Mouse (Mus musculus): ENCODE data around the gene Tcl1b2. TPM values are rescaled to one million over a fixed set of nuclear protein-coding genes. Genes with fewer than 3 reads are reported as not detected.

Tcl1b2 gene
- polyA plus RNA-seq (2012; rRNA removed; ENCODE audit: low replicate concordance): not detected in 2 replicates

DNA sequence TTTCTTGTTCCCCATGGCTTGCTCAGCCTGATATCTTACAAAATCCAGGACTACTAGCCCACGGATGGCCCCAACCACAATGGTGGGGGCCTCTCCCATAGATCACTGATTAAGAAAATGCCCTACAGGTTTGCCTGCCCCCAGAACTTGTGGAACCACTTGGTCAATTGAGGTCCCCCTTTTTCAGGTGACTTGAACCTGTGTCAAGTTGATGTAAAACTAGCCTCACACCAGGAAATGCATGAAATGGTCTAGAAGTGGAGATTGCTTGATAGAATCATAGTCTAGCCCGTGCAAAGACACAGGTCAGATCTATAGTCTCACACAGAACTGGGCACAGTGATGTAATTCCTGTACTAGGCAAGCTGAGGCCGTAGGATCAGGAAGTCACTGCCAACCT is at the start of gene Tcl1b2:
Gene Tcl1b2, plus strand, starts transcription at position 301 of the 400 bp plus-strand sequence.

DNA sequence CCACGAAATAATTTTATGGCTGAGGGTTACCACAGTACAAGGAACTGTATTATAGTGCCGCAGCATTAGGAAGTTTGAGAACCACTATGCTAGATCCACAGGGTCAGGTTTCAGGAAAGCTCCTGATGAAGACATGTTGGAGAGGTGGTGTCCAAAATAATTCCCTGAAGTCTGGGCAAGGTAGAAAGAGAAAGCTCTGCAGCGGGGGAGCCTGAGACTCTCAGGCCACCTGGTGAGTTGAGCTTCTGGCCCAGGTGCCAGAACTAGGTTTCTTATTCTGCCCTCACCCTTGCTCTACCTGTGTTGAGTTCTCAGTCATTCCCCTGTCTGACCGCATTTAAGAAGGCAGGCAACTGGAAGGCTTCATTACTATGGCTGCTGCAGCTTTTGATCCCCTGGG is 13.6 kb downstream of the Tcl1b2 start, which contains the start of gene Tcl1b1:
Gene Tcl1b1, plus strand, starts transcription at position 301 of the 400 bp plus-strand sequence.

DNA sequence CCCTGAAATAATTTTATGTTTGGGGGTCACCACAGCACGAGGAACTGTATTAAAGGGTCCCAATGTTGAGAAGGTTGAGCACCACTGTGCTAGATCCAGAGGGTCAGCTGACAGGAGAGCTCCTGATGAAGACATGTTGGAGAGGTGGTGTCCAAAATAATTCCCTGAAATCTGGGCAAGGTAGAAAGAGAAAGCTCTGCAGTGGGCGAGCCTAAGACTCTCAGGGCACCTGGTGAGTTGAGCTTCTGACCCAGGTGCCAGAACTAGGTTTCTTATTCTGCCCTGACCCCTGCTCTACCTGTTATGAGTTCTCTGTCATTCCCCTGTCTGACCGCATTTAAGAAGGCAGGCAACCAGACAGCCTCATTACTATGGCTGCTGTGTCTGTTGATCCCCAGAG is 30.2 kb downstream of the Tcl1b2 start, which contains the start of gene Tcl1b5:
Gene Tcl1b5, plus strand, starts transcription at position 301 of the 400 bp plus-strand sequence.

DNA sequence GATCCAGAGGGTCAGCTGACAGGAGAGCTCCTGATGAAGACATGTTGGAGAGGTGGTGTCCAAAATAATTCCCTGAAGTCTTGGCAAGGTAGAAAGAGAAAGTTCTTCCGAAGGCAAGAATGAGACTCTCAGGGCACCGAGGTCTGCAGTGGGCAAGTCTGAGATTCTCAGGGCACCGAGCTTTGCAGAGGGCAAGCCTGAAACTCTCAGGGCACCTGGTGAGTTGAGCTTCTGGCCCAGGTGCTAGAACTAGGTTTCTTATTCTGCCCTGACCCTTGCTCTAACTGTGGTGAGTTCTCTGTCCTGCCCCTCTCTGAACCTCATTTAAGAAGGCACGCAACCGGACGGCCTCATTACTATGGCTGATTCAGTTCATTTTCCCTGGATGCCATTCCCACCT is 44.9 kb downstream of the Tcl1b2 start, which contains the start of gene Tcl1b3:
Gene Tcl1b3, plus strand, starts transcription at position 301 of the 400 bp plus-strand sequence.

DNA sequence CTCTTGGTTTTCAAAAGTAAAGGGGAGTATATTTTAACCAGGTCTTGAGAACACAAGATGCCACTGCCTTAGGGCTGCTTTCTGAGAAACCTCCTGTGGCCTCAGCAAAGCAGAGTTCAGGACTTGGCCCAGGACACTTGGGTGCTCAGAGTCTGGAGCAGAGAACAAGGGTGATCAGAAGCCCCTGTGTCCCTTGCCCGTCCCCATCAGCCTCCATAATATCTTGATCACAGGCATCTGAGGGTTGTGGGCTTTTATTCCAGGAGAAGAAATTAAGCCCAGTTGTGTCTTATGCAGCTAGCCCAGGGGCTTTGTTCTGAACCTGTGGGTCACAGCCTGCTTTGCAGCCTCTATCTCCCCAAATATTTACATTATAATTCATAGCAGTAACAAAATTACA is 55.8 kb downstream of the Tcl1b2 start, which contains the start of gene Tcl1b4:
Gene Tcl1b4, plus strand, starts transcription at position 301 of the 400 bp plus-strand sequence.

Other genes with a start within 250 kb of the Tcl1b2 start
- gene Syne3, start 136.2 kb upstream of the Tcl1b2 start, polyA plus RNA-seq (2012; rRNA removed; ENCODE audit: low replicate concordance): 6.2 and 6.6 TPM in 2 replicates
- gene Glrx5, start 113.3 kb upstream of the Tcl1b2 start, polyA plus RNA-seq (2012; rRNA removed; ENCODE audit: low replicate concordance): 97.1 and 129 TPM in 2 replicates
- gene Tcl1b1, start 13.7 kb downstream of the Tcl1b2 start, polyA plus RNA-seq (2012; rRNA removed; ENCODE audit: low replicate concordance): not detected in 2 replicates
- gene Tcl1b5, start 30.3 kb downstream of the Tcl1b2 start, polyA plus RNA-seq (2012; rRNA removed; ENCODE audit: low replicate concordance): not detected in 2 replicates
- not detected in 2 replicates for gene Tcl1b3, start 45.0 kb downstream of the Tcl1b2 start, polyA plus RNA-seq (2012; rRNA removed; ENCODE audit: low replicate concordance)
- gene Tcl1b4, start 55.9 kb downstream of the Tcl1b2 start, polyA plus RNA-seq (2012; rRNA removed; ENCODE audit: low replicate concordance): not detected in 2 replicates
- not detected in 2 replicates for gene Tcl1, start 76.8 kb downstream of the Tcl1b2 start, polyA plus RNA-seq (2012; rRNA removed; ENCODE audit: low replicate concordance)
- gene Tunar, start 187.9 kb downstream of the Tcl1b2 start, polyA plus RNA-seq (2012; rRNA removed; ENCODE audit: low replicate concordance): not detected in 2 replicates